Mouse (Mus musculus) ES-E14 (cell line): ENCODE results near the gene Rgs7bp.

Experiments used
- CHD2 ChIP-seq: IDR thresholded peaks from 2 replicates; pipeline ENCODE4 v1.6.1; 2014; ENCODE audit warnings: mild to moderate bottlenecking, low read depth, low read length, inconsistent platforms
- ZC3H11A ChIP-seq: IDR thresholded peaks from 2 replicates; pipeline ENCODE4 v1.6.1; 2012; ENCODE audit warnings: low read depth, mild to moderate bottlenecking, inconsistent platforms, low read length, borderline replicate concordance

- TF ChIP-seq ZC3H11A: no peak
- TF ChIP-seq CHD2: no peak
Observed at GRCm38 (mm10) chr13:105043882-105044281, 10.8 kb downstream of the Rgs7bp start.
